8 mouse cellular contexts compared by ENCODE assay signal in genomic region chr1:97771118-97771517, GRCm38 (mm10). TPM values are rescaled to one million over a fixed set of nuclear protein-coding genes. Genes with fewer than 3 reads are reported as not detected.
DNase-seq lines count a peak whose midpoint lies in the region; ATAC-seq and TF ChIP-seq lines count a peak whose summit lies in the region.

No protein-coding gene starts in this region.

- WGBS in kidney, postnatal 0 days = 66% methylated on average over 7 of the region's 7 CpGs
- 79% methylated on average over 7 of the region's 7 CpGs for WGBS in forebrain, embryonic 10.5 days
- 72% methylated on average over 7 of the region's 7 CpGs for WGBS in intestine, embryonic 14.5 days
- WGBS in thymus, adult 2 months = 85% methylated on average over 7 of the region's 7 CpGs

- DNase-seq in kidney, postnatal 0 days (ENCODE audit: low spot score) = no peak
- no peak for DNase-seq in kidney, postnatal 4 days
- no peak for DNase-seq in forebrain, embryonic 10.5 days (ENCODE audit: extremely low spot score, low spot score)
- no peak for DNase-seq in intestine, embryonic 14.5 days (ENCODE audit: low spot score)
- no peak for DNase-seq in layer of hippocampus, postnatal 25 days (ENCODE audit: extremely low spot score in 1 of 2, low spot score in 1 of 2)
- DNase-seq in spleen, postnatal 14 days (ENCODE audit: low spot score in 2 of 2) = no peak
- no peak for DNase-seq in thymus, adult 2 months

- H3K36me3 ChIP-seq in kidney, postnatal 0 days (ENCODE audit: insufficient read depth, low read length) = no peaks in the 10 kb centered on the region
- no peaks in the 10 kb centered on the region for H3K36me3 ChIP-seq in forebrain, embryonic 10.5 days (replicated peaks)
- H3K36me3 ChIP-seq in intestine, embryonic 14.5 days (ENCODE audit: control insufficient read depth, insufficient read depth, low read length) = no peaks in the 10 kb centered on the region; the same call in 1 of the 2 replicates
- H3K36me3 ChIP-seq in myocyte (ENCODE audit: control insufficient read depth, insufficient read depth) = no peaks in the 10 kb centered on the region
- no peaks in the 10 kb centered on the region for H3K36me3 ChIP-seq in thymus, adult 2 months (ENCODE audit: control insufficient read depth, insufficient read depth, low read length)

- peak overlapping the region; percentile 43 for H3ac ChIP-seq in myocyte (ENCODE audit: control insufficient read depth, insufficient read length)

- H3K9me3 ChIP-seq in kidney, postnatal 0 days (replicated peaks; ENCODE audit: low read length) = no peaks in the 10 kb centered on the region
- no peaks in the 10 kb centered on the region for H3K9me3 ChIP-seq in forebrain, embryonic 10.5 days
- H3K9me3 ChIP-seq in intestine, embryonic 14.5 days (ENCODE audit: control insufficient read depth, low read length) = no peaks in the 10 kb centered on the region

- H3K4me3 ChIP-seq in kidney, postnatal 0 days (replicated peaks; ENCODE audit: low read depth, low read length) = peak overlapping the region; percentile 83; the same call in 1 of the 2 replicates
- H3K4me3 ChIP-seq in forebrain, embryonic 10.5 days = peak overlapping the region; percentile 90
- peak overlapping the region; percentile 99 for H3K4me3 ChIP-seq in intestine, embryonic 14.5 days (ENCODE audit: low read depth, low read length)
- peak overlapping the region; percentile 94 for H3K4me3 ChIP-seq in myocyte
- no peak overlapping the region for H3K4me3 ChIP-seq in thymus, adult 2 months (ENCODE audit: control insufficient read depth, insufficient read depth, low read length)

- no peak overlapping the region for H3K9ac ChIP-seq in kidney, postnatal 0 days (ENCODE audit: low read depth, low read length)
- no peak overlapping the region for H3K9ac ChIP-seq in intestine, embryonic 14.5 days (ENCODE audit: low read length)

- no peak overlapping the region for H3K27ac ChIP-seq in kidney, postnatal 0 days
- H3K27ac ChIP-seq in forebrain, embryonic 10.5 days = no peak overlapping the region
- H3K27ac ChIP-seq in intestine, embryonic 14.5 days (ENCODE audit: low read depth) = no peak overlapping the region
- H3K27ac ChIP-seq in thymus, adult 2 months (ENCODE audit: control insufficient read depth, insufficient read depth, low read length) = no peak overlapping the region

- ATAC-seq in kidney, postnatal 0 days (replicated peaks; ENCODE audit: low FRiP score, low read depth) = no peak
- ATAC-seq in intestine, embryonic 14.5 days (replicated peaks; ENCODE audit: low FRiP score, low TSS enrichment, low read depth) = no peak

- no peak for TF ChIP-seq CTCF in kidney, postnatal 0 days (IDR thresholded peaks at IDR 0.05; ENCODE audit: low read depth)
- no peak for TF ChIP-seq CTCF in thymus, adult 2 months (IDR thresholded peaks at IDR 0.05; ENCODE audit: borderline replicate concordance, control insufficient read depth, extremely low read depth, insufficient read depth, low read length, poor library complexity)

- peak; percentile 30 for TF ChIP-seq POLR2A in myocyte (IDR thresholded peaks at IDR 0.05; ENCODE audit: insufficient read length, low read depth)
- TF ChIP-seq POLR2A in thymus, adult 2 months (IDR thresholded peaks at IDR 0.05; ENCODE audit: control insufficient read depth, extremely low read depth, insufficient read depth, low read length, poor library complexity) = no peak

- H3K79me2 ChIP-seq in myocyte (ENCODE audit: control insufficient read depth, insufficient read depth) = peaks cover 32% of the 10 kb centered on the region

- H3K27me3 ChIP-seq in kidney, postnatal 0 days (ENCODE audit: insufficient read depth, low read length) = no peaks in the 10 kb centered on the region
- no peaks in the 10 kb centered on the region for H3K27me3 ChIP-seq in forebrain, embryonic 10.5 days (ENCODE audit: poor library complexity, severe bottlenecking)
- no peaks in the 10 kb centered on the region for H3K27me3 ChIP-seq in intestine, embryonic 14.5 days (replicated peaks; ENCODE audit: control insufficient read depth, insufficient read depth, low read length)
- no peaks in the 10 kb centered on the region for H3K27me3 ChIP-seq in myocyte (ENCODE audit: control insufficient read depth, insufficient read depth, insufficient read length)
- H3K27me3 ChIP-seq in thymus, adult 2 months (ENCODE audit: control insufficient read depth, insufficient read depth, low read length) = no peaks in the 10 kb centered on the region

- H3K4me1 ChIP-seq in kidney, postnatal 0 days (replicated peaks; ENCODE audit: insufficient read depth, low read length) = no peaks in the 10 kb centered on the region
- H3K4me1 ChIP-seq in forebrain, embryonic 10.5 days = peaks cover 26% of the 10 kb centered on the region
- H3K4me1 ChIP-seq in intestine, embryonic 14.5 days (replicated peaks; ENCODE audit: control insufficient read depth, insufficient read depth, low read length) = peaks cover 15% of the 10 kb centered on the region
- H3K4me1 ChIP-seq in thymus, adult 2 months (replicated peaks; ENCODE audit: control insufficient read depth, insufficient read depth, low read length) = no peaks in the 10 kb centered on the region

- H3K4me2 ChIP-seq in kidney, postnatal 0 days (ENCODE audit: low read length) = peak overlapping the region; percentile 72; the same call in 1 of the 2 replicates
- H3K4me2 ChIP-seq in intestine, embryonic 14.5 days (ENCODE audit: low read length) = peak overlapping the region; percentile 73
- peak overlapping the region; percentile 83 for H3K4me2 ChIP-seq in myocyte (ENCODE audit: low read depth)

TF ChIP-seq in myocyte, 11 proteins besides CTCF, POLR2A, EP300 and RAD21:
- no peak for TF ChIP-seq POLR2AphosphoS2 (IDR thresholded peaks at IDR 0.05; ENCODE audit: insufficient read length, low read depth)
- peak in 1 of 3 experiments; percentile 29 for TF ChIP-seq MYOG (IDR thresholded peaks at IDR 0.05; ENCODE audit: control insufficient read depth in 1 of 3, insufficient read depth in 1 of 3, insufficient read length in 2 of 3, low read depth in 2 of 3)
- TF ChIP-seq USF1 (IDR thresholded peaks at IDR 0.05; ENCODE audit: low read depth) = no peak
- TF ChIP-seq MYOD1 (IDR thresholded peaks at IDR 0.05; ENCODE audit: control insufficient read depth in 1 of 3, insufficient read length in 2 of 3, low read depth in 2 of 3) = peak in 1 of 3 experiments; percentile 24
- TF ChIP-seq E2F4 (IDR thresholded peaks at IDR 0.05; ENCODE audit: insufficient read depth) = no peak
- 0 out of 2 replicates have a peak, but pooled peaks have one; percentile 14 for TF ChIP-seq CEBPB (IDR thresholded peaks at IDR 0.05; ENCODE audit: insufficient read depth, poor library complexity, severe bottlenecking)
- TF ChIP-seq TCF3 (IDR thresholded peaks at IDR 0.05; ENCODE audit: insufficient read length, low read depth) = no peak
- TF ChIP-seq TCF12 (IDR thresholded peaks at IDR 0.05; ENCODE audit: insufficient read depth, poor library complexity, severe bottlenecking) = no peak
- TF ChIP-seq SRF (IDR thresholded peaks at IDR 0.05; ENCODE audit: control insufficient read depth, insufficient read length, low read depth) = no peak
- no peak for TF ChIP-seq MAX (IDR thresholded peaks at IDR 0.05; ENCODE audit: low read depth)
- TF ChIP-seq REST (IDR thresholded peaks at IDR 0.05; ENCODE audit: insufficient read depth, insufficient read length) = no peak

RNA-seq across cellular contexts. Expression of gene Ppip5k2, which starts 0.9 kb away (rescaled TPM):
- 17.1 and 21.3 TPM in 2 replicates for polyA plus RNA-seq in kidney, postnatal 0 days (2015; fragmentation: Nextera tagmentation; extraction: Ambion mirVana)
- polyA plus RNA-seq in forebrain, embryonic 10.5 days (2016; fragmentation: Nextera tagmentation; extraction: Ambion mirVana) = 48.8 and 51.1 TPM in 2 replicates
- polyA plus RNA-seq in intestine, embryonic 14.5 days (2014; fragmentation: Nextera tagmentation; extraction: Ambion mirVana) = 50.5 and 51.0 TPM in 2 replicates
- 3.7 TPM for polyA plus RNA-seq in myocyte (2012; fragmentation: generic; extraction: Trizol)
- total RNA-seq in layer of hippocampus, postnatal 25 days (2021) = 10 to 100 TPM; 14.1 to 21.0 TPM
- polyA plus RNA-seq in thymus, adult 2 months (2012; rRNA removed) = 8.2 and 9.8 TPM in 2 replicates

RNA-seq across cellular contexts. Expression of gene Gin1, which starts 1.1 kb away (rescaled TPM):
- polyA plus RNA-seq in kidney, postnatal 0 days (2015; fragmentation: Nextera tagmentation; extraction: Ambion mirVana) = 18.6 and 19.8 TPM in 2 replicates
- polyA plus RNA-seq in forebrain, embryonic 10.5 days (2016; fragmentation: Nextera tagmentation; extraction: Ambion mirVana) = 17.4 and 20.4 TPM in 2 replicates
- 14.9 and 16.0 TPM in 2 replicates for polyA plus RNA-seq in intestine, embryonic 14.5 days (2014; fragmentation: Nextera tagmentation; extraction: Ambion mirVana)
- polyA plus RNA-seq in myocyte (2012; fragmentation: generic; extraction: Trizol) = 4.0 TPM
- total RNA-seq in layer of hippocampus, postnatal 25 days (2021) = 1 to 10 TPM; 8.8 to 9.8 TPM
- 3.5 and 4.4 TPM in 2 replicates for polyA plus RNA-seq in thymus, adult 2 months (2012; rRNA removed)
